Mouse (Mus musculus) MEL (cell line): ENCODE measurements around the gene Ppp2r5e. TPM values are rescaled to one million over a fixed set of nuclear protein-coding genes. Genes with fewer than 3 reads are reported as not detected.

Experiments used
- DNase-seq: peaks from one replicate; pipeline ENCODE4 v3.0.0; 2011; ENCODE audit warnings: low read depth, low spot score
- H3K27ac ChIP-seq: 2 replicates; pipeline ENCODE4 v1.5.1; 2012; ENCODE audit warnings: low read depth, mild to moderate bottlenecking, control low read depth, low read length, moderate library complexity; ENCODE audit not compliant: control insufficient read depth
- H3K27me3 ChIP-seq, 2 experiments: fragments of 150-350 bp in 1 of 2; sonication (generic) in 1 of 2; 2 replicates each; pipeline ENCODE4 v1.6.1; 2012; ENCODE audit warnings: low read length in 2 of 2, mild to moderate bottlenecking in 2 of 2, improper control_type of control experiment in 1 of 2, moderate library complexity in 1 of 2; ENCODE audit not compliant: insufficient read depth in 2 of 2, control insufficient read depth in 1 of 2
- H3K36me3 ChIP-seq, 2 experiments: 2 replicates each; pipeline ENCODE4 v1.6.1; 2012 to 2014; ENCODE audit warnings: low read length in 2 of 2, improper control_type of control experiment in 1 of 2, inconsistent platforms in 1 of 2, mild to moderate bottlenecking in 1 of 2; ENCODE audit not compliant: insufficient read depth in 2 of 2, control insufficient read depth in 1 of 2
- H3K4me1 ChIP-seq, 2 experiments: fragments of 150-350 bp in 1 of 2; sonication (generic) in 1 of 2; 2 replicates each; pipeline ENCODE4 v1.6.1; 2012; ENCODE audit warnings: low read length in 2 of 2, improper control_type of control experiment in 1 of 2, mild to moderate bottlenecking in 1 of 2; ENCODE audit not compliant: insufficient read depth in 2 of 2, control insufficient read depth in 1 of 2
- H3K4me3 ChIP-seq, 2 experiments: fragments of 150-350 bp in 1 of 2; sonication (generic) in 1 of 2; 2 replicates each; pipeline ENCODE4 v1.5.1; 2012; ENCODE audit warnings: low read depth in 2 of 2, low read length in 2 of 2, mild to moderate bottlenecking in 2 of 2, moderate library complexity in 2 of 2, control low read depth in 1 of 2, improper control_type of control experiment in 1 of 2; ENCODE audit not compliant: control insufficient read depth in 1 of 2, insufficient read depth in 1 of 2
- H3K79me2 ChIP-seq: 2 replicates; pipeline ENCODE4 v1.6.1; 2012; ENCODE audit warnings: mild to moderate bottlenecking, low read length, moderate library complexity; ENCODE audit not compliant: control insufficient read depth, poor library complexity, insufficient read depth
- H3K9ac ChIP-seq: 2 replicates; pipeline ENCODE4 v1.6.1; 2012; ENCODE audit warnings: low read depth, mild to moderate bottlenecking, control low read depth, low read length, moderate library complexity; ENCODE audit not compliant: control insufficient read depth, poor library complexity, severe bottlenecking
- H3K9me3 ChIP-seq: fragments of 150-350 bp; sonication (generic); replicated peaks from 2 replicates; pipeline ENCODE4 v1.6.1; 2012; ENCODE audit warnings: mild to moderate bottlenecking, low read length, improper control_type of control experiment, moderate library complexity; ENCODE audit not compliant: insufficient read depth
- BHLHE40 ChIP-seq: IDR thresholded peaks from 2 replicates; pipeline ENCODE4 v1.6.1; 2012; ENCODE audit warnings: low read depth, mild to moderate bottlenecking, inconsistent platforms, low read length, improper control_type of control experiment, borderline replicate concordance
- E2F4 ChIP-seq: IDR thresholded peaks from 2 replicates; pipeline ENCODE4 v1.6.1; 2011; ENCODE audit warnings: low read depth, low read length, improper control_type of control experiment, borderline replicate concordance
- ELF1 ChIP-seq: IDR thresholded peaks from 2 replicates; pipeline ENCODE4 v1.6.1; 2014; ENCODE audit warnings: low read depth, mild to moderate bottlenecking, inconsistent platforms, low read length, improper control_type of control experiment, moderate library complexity
- ETS1 ChIP-seq: IDR thresholded peaks from 2 replicates; pipeline ENCODE4 v1.6.1; 2012; ENCODE audit warnings: low read depth, mild to moderate bottlenecking, inconsistent platforms, low read length, improper control_type of control experiment, moderate library complexity
- GABPA ChIP-seq: IDR thresholded peaks from 2 replicates; pipeline ENCODE4 v1.6.1; 2012; ENCODE audit warnings: low read depth, mild to moderate bottlenecking, inconsistent platforms, low read length, improper control_type of control experiment, moderate library complexity
- GATA1 ChIP-seq: IDR thresholded peaks from 2 replicates; pipeline ENCODE4 v1.6.1; 2011; ENCODE audit warnings: low read depth, low read length, improper control_type of control experiment
- JUND ChIP-seq: IDR thresholded peaks from 2 replicates; pipeline ENCODE4 v1.6.1; 2011; ENCODE audit warnings: low read depth, mild to moderate bottlenecking, improper control_type of control experiment, low read length
- KAT2A ChIP-seq: conservative IDR thresholded peaks from 2 replicates; pipeline ENCODE4 v1.6.1; 2012; ENCODE audit warnings: low read depth, low read length, improper control_type of control experiment, inconsistent platforms
- MAZ ChIP-seq: IDR thresholded peaks from 2 replicates; pipeline ENCODE4 v1.6.1; 2012; ENCODE audit warnings: low read depth, mild to moderate bottlenecking, inconsistent platforms, low read length, improper control_type of control experiment
- MYC ChIP-seq: IDR thresholded peaks from 2 replicates; pipeline ENCODE4 v1.6.1; 2011; ENCODE audit warnings: low read depth, mild to moderate bottlenecking, low read length, improper control_type of control experiment, moderate library complexity
- NELFE ChIP-seq: IDR thresholded peaks from 2 replicates; pipeline ENCODE4 v1.6.1; 2011; ENCODE audit warnings: low read depth, low read length, improper control_type of control experiment
- POLR2AphosphoS5 ChIP-seq: IDR thresholded peaks from 2 replicates; pipeline ENCODE4 v1.6.1; 2012; ENCODE audit warnings: low read depth, borderline replicate concordance, mild to moderate bottlenecking, inconsistent platforms, low read length, moderate library complexity, mixed read lengths
- RCOR1 ChIP-seq: IDR thresholded peaks from 2 replicates; pipeline ENCODE4 v1.6.1; 2012; ENCODE audit warnings: low read depth, mild to moderate bottlenecking, inconsistent platforms, low read length, improper control_type of control experiment
- SMC3 ChIP-seq: IDR thresholded peaks from 2 replicates; pipeline ENCODE4 v1.6.1; 2011; ENCODE audit warnings: low read depth, low read length, improper control_type of control experiment
- TBP ChIP-seq: IDR thresholded peaks from 2 replicates; pipeline ENCODE4 v1.8.0; 2011; ENCODE audit warnings: low read depth, low read length, improper control_type of control experiment
- UBTF ChIP-seq: IDR thresholded peaks from 2 replicates; pipeline ENCODE4 v1.6.1; 2012; ENCODE audit warnings: low read depth, mild to moderate bottlenecking, inconsistent platforms, low read length, improper control_type of control experiment, moderate library complexity, borderline replicate concordance; ENCODE audit not compliant: insufficient read depth
- USF2 ChIP-seq, 2 experiments: IDR thresholded peaks; 2 replicates each; pipeline ENCODE4 v1.6.1; 2011 to 2012; ENCODE audit warnings: improper control_type of control experiment in 2 of 2, low read length in 2 of 2, borderline replicate concordance in 1 of 2, inconsistent platforms in 1 of 2, low read depth in 1 of 2, mild to moderate bottlenecking in 1 of 2; ENCODE audit not compliant: insufficient read depth in 1 of 2
- ZC3H11A ChIP-seq: IDR thresholded peaks from 2 replicates; pipeline ENCODE4 v1.6.1; 2012; ENCODE audit warnings: low read depth, mild to moderate bottlenecking, inconsistent platforms, low read length, improper control_type of control experiment
- ZKSCAN1 ChIP-seq: IDR thresholded peaks from 2 replicates; pipeline ENCODE4 v1.6.1; 2012; ENCODE audit warnings: low read depth, mild to moderate bottlenecking, inconsistent platforms, low read length, improper control_type of control experiment, moderate library complexity
- ZMIZ1 ChIP-seq: IDR thresholded peaks from 2 replicates; pipeline ENCODE4 v1.6.1; 2012; ENCODE audit warnings: low read depth, mild to moderate bottlenecking, inconsistent platforms, low read length, improper control_type of control experiment, moderate library complexity
- polyA plus RNA-seq, 2 experiments: library from polyadenylated mRNA; stranded (reverse) in 1 of 2; unstranded in 1 of 2; fragments of >175 nt in 1 of 2; fragments of >200 nt in 1 of 2; gene quantifications; 2 replicates each; pipeline versions ENCODE4 v1.2.1 to v1.2.4; 2012; ENCODE audit warnings: low replicate concordance in 2 of 2, low read depth in 1 of 2; ENCODE audit not compliant: insufficient read length in 2 of 2, insufficient read depth in 1 of 2, missing spikeins in 1 of 2
- total RNA-seq: library from RNA; depleted of rRNA; stranded (reverse); fragments of 300-350 nt; gene quantifications from 2 replicates; pipeline ENCODE4 v1.2.3, GENCODE M21; 2012

Ppp2r5e gene
- total and polyA plus RNA-seq, 3 experiments, result 9.0 to 200 (median 21.3) TPM

DNA sequence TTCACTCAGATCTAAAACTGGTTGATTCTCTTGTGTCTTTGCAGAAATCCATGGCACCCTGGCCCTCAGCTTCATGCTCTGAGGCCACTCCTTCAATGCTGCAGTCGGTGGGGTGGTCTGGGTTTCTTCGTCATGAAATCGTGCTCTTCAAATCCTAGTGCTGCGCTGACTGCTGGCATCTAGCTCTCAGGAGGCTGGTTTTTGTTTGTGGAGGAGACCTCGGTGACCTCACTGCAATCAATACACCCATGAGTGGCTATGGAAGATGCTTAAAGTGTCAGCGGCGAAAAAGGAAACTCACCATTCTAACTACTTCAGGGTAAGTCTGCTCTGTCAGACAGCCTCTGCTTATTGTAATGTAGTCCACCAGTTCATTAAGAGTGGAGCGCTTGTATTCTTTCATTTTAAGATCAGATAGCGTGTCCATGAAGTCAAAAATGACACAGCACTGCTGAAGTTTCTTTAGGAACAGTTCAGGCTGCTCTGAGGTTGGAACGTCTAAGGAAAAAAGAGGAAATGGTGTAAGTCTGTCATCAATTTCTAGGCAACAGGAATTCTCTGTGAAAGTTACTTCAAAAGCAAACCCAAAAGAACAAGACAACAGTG is 80.6 kb downstream of the Ppp2r5e start:
- no peak for DNase-seq
- H3K27ac ChIP-seq, result no peak overlapping the region
- H3K36me3 ChIP-seq, result peaks cover 8 to 15% of the 10 kb centered on the region in 2 experiments
- peaks cover 14 to 25% of the 10 kb centered on the region in 2 experiments for H3K4me1 ChIP-seq
- TF ChIP-seq E2F4 (no peak), MYC (no peak), SMC3 (no peak), USF2 (IDR thresholded peaks at IDR 0.05; ENCODE audit: borderline replicate concordance in 1 of 2, insufficient read depth in 1 of 2, low read depth in 1 of 2, low read length in 2 of 2) (no peak), ZKSCAN1 (no peak), ETS1 (peak; percentile 30; the same call in 1 of the 2 replicates), NELFE (no peak), MAZ (no peak), GATA1 (peak; percentile 33; the same call in 1 of the 2 replicates), ZC3H11A (0 out of 2 replicates have a peak, but pooled peaks have one; percentile 2), ELF1 (no peak), ZMIZ1 (no peak), GABPA (no peak), JUND (no peak), POLR2AphosphoS5 (no peak), BHLHE40 (no peak), RCOR1 (no peak), KAT2A (no peak)
- TF ChIP-seq, all 39 proteins: peak for 3
- peaks cover 13% of the 10 kb centered on the region for H3K79me2 ChIP-seq
- no peak overlapping the region for H3K9ac ChIP-seq
- no peaks in the 10 kb centered on the region for H3K27me3 ChIP-seq
- H3K4me3 ChIP-seq, result peak overlapping the region in 1 of 2 experiments; percentile 21; a peak in 1 of 4 replicates
- H3K9me3 ChIP-seq, result no peaks in the 10 kb centered on the region

DNA sequence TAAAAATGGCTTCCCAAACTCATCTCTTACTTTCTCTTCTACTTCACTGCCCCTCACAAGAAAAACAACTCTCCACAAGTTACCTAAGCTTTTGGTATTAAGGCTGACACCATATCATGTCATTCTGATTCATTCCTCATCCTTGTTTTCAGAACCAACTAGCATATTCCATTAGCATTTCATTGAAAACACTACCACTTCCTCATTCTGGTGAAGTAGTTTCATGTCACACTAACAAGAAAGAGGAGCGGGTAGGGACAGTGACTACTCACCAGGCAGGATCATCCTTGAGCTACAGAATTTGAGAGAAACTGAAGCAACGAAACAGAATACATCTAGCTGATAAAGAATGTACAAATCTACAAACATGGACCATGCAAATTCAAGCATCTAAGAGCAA is 84.5 kb downstream of the Ppp2r5e start:
- DNase-seq, result peak; percentile 48
- peaks cover 3 to 6% of the 10 kb centered on the region in 2 experiments; a peak in 3 of 4 replicates for H3K4me1 ChIP-seq
- H3K36me3 ChIP-seq, result peaks cover 6 to 8% of the 10 kb centered on the region in 2 experiments
- no peak overlapping the region for H3K9ac ChIP-seq
- H3K9me3 ChIP-seq, result no peaks in the 10 kb centered on the region
- no peaks in the 10 kb centered on the region for H3K27me3 ChIP-seq
- no peak overlapping the region for H3K27ac ChIP-seq
- peaks cover 3% of the 10 kb centered on the region; the same call in 1 of the 2 replicates for H3K79me2 ChIP-seq
- TF ChIP-seq ZKSCAN1 (no peak), TBP (peak; percentile 73), UBTF (no peak)
- H3K4me3 ChIP-seq, result no peak overlapping the region
